Mouse (Mus musculus): ENCODE results near the gene Gpm6b. TPM values are rescaled to one million over a fixed set of nuclear protein-coding genes. Genes with fewer than 3 reads are reported as not detected.

Gene Gpm6b
- polyA plus RNA-seq, 1 experiment from 2014 or later = 24.2 TPM

DNA sequence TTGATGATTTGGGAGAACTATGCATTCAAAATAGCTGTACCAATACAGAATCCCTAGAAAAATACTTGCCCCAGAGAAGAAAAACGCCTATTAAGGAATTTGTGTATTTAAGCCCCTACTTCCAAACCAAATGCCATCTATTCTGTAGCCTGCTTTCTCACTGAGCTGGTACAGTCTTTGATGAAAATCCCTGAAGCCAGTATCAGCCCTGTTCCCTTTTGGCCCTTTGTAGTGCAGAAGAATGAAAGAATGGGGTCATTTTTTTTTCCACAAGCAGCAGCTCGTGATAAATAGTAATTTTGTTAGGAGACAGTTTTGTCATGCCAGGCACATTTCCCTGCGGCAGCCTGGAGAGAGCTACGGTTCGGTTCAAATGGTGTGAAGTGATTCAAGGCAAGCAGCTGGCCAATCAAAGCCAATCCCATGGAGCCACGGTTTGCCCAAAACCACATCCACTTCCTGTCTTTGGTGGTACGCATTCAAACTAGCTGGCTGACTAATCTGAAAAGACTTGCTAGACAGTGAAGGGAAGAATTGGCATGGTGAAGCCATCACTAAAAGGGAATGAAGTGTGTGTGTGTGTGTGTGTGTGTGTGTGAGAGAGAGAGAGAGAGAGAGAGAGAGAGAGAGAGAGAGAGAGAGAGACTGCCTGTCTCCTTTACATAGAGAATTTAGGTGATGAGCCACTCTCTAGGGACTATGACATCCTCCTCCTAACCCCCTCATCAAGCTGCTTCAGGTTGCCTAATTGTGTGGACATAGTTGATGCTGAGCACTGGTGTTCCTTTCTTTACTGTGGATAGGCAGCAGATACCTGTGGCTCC, 78.1 kb downstream of the Gpm6b start:
- no peak overlapping the region for H3K9ac ChIP-seq (ENCODE audit: low read length)
- ATAC-seq (replicated peaks; ENCODE audit: low FRiP score, low TSS enrichment, low read depth) = no peak
- H3K4me3 ChIP-seq (ENCODE audit: low read depth, low read length) = no peak overlapping the region
- no peaks in the 10 kb centered on the region for H3K4me1 ChIP-seq (replicated peaks; ENCODE audit: control insufficient read depth, insufficient read depth, low read length)
- H3K4me2 ChIP-seq (ENCODE audit: low read length) = no peak overlapping the region
- H3K9me3 ChIP-seq (ENCODE audit: control insufficient read depth, low read length) = no peaks in the 10 kb centered on the region
- 66% methylated on average over 7 of the region's 7 CpGs for WGBS
- H3K36me3 ChIP-seq (ENCODE audit: control insufficient read depth, insufficient read depth, low read length) = no peaks in the 10 kb centered on the region
- DNase-seq (ENCODE audit: low spot score) = no peak
- peaks cover 6% of the 10 kb centered on the region; the same call in 1 of the 2 replicates for H3K27me3 ChIP-seq (replicated peaks; ENCODE audit: control insufficient read depth, insufficient read depth, low read length)
- no peak overlapping the region for H3K27ac ChIP-seq (ENCODE audit: low read depth)

DNA sequence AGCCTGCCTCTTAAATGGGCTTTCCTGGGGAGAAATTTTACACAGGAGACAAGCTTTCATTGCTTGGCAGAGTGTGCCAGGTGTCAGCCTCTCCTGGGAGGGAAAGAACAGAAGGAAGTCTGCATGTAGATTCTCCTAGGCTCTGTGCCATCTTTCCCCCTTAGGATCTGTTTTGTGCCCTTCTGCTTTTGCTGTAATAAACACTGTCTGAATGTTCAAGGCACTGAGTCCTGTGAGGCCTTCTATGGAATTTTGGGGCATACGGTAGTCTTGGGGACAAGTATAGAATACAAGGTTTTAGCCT, 78.6 kb downstream of the Gpm6b start:
- H3K27me3 ChIP-seq (replicated peaks; ENCODE audit: control insufficient read depth, insufficient read depth, low read length) = peaks cover 6% of the 10 kb centered on the region; the same call in 1 of the 2 replicates
- ATAC-seq (replicated peaks; ENCODE audit: low FRiP score, low TSS enrichment, low read depth) = no peak
- no peak overlapping the region for H3K4me2 ChIP-seq (ENCODE audit: low read length)
- WGBS = 68% methylated on average over 1 of the region's 1 CpGs
- DNase-seq (ENCODE audit: low spot score) = no peak
- H3K9ac ChIP-seq (ENCODE audit: low read length) = no peak overlapping the region
- no peak overlapping the region for H3K4me3 ChIP-seq (ENCODE audit: low read depth, low read length)
- H3K4me1 ChIP-seq (replicated peaks; ENCODE audit: control insufficient read depth, insufficient read depth, low read length) = no peaks in the 10 kb centered on the region
- no peaks in the 10 kb centered on the region for H3K9me3 ChIP-seq (ENCODE audit: control insufficient read depth, low read length)
- no peak overlapping the region for H3K27ac ChIP-seq (ENCODE audit: low read depth)
- H3K36me3 ChIP-seq (ENCODE audit: control insufficient read depth, insufficient read depth, low read length) = no peaks in the 10 kb centered on the region

DNA sequence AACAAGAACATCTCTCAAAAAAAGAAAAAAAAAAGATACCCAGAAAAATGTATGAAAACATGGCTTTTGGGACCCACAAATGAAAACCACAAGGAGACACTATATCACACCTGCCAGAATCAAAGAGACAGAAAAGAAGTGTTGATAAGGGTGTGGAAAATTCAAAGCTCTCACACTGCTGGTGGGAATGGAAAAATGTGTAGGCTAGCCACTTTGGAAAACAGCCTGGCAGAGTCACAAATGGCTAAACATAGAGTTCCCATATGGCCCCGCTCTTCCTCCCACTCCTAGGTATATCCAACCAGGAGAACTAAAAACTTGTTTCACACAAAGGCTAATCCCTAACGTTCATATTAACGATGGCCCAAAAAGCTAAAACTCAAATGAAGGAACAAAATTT, 84.5 kb downstream of the Gpm6b start:
- DNase-seq (ENCODE audit: low spot score) (no peak), ATAC-seq (replicated peaks; ENCODE audit: low FRiP score, low TSS enrichment, low read depth) (no peak)
- Histone ChIP-seq H3K4me1 (replicated peaks; ENCODE audit: control insufficient read depth, insufficient read depth, low read length) (no peaks in the 10 kb centered on the region), H3K27ac (ENCODE audit: low read depth) (no peak overlapping the region), H3K4me3 (ENCODE audit: low read depth, low read length) (no peak overlapping the region), H3K27me3 (replicated peaks; ENCODE audit: control insufficient read depth, insufficient read depth, low read length) (no peaks in the 10 kb centered on the region), H3K9me3 (ENCODE audit: control insufficient read depth, low read length) (no peaks in the 10 kb centered on the region), H3K36me3 (ENCODE audit: control insufficient read depth, insufficient read depth, low read length) (no peaks in the 10 kb centered on the region), H3K4me2 (ENCODE audit: low read length) (no peak overlapping the region), H3K9ac (ENCODE audit: low read length) (no peak overlapping the region)
- 85% methylated on average over 3 of the region's 3 CpGs for WGBS

DNA sequence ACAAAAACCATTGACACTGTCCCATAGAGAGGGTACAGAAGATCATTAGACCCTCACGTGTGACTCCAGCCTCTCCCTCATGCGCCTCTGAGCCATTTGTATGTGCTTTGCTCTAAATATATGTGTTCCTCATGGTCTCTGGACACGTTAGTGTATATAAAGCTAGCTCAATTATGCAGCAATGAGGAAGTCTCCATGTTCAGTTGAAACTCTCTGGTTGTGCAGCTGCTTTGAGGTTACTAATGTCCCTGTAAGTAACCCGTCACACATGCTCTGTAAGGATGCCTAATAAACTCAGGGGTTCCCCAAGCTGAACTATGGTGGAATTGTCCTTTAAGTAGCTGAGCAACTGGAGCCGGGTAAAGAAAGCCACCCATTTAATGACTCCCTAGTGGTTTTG, 88.9 kb downstream of the Gpm6b start:
- Histone ChIP-seq H3K4me2 (ENCODE audit: low read length) (no peak overlapping the region), H3K4me3 (ENCODE audit: low read depth, low read length) (no peak overlapping the region), H3K27me3 (replicated peaks; ENCODE audit: control insufficient read depth, insufficient read depth, low read length) (no peaks in the 10 kb centered on the region), H3K36me3 (ENCODE audit: control insufficient read depth, insufficient read depth, low read length) (no peaks in the 10 kb centered on the region), H3K9me3 (ENCODE audit: control insufficient read depth, low read length) (no peaks in the 10 kb centered on the region), H3K9ac (ENCODE audit: low read length) (no peak overlapping the region), H3K4me1 (replicated peaks; ENCODE audit: control insufficient read depth, insufficient read depth, low read length) (peaks cover 2% of the 10 kb centered on the region; the same call in 1 of the 2 replicates), H3K27ac (ENCODE audit: low read depth) (no peak overlapping the region)
- DNase-seq (ENCODE audit: low spot score) = no peak
- no peak for ATAC-seq (replicated peaks; ENCODE audit: low FRiP score, low TSS enrichment, low read depth)
- WGBS = 68% methylated on average over 5 of the region's 5 CpGs

DNA sequence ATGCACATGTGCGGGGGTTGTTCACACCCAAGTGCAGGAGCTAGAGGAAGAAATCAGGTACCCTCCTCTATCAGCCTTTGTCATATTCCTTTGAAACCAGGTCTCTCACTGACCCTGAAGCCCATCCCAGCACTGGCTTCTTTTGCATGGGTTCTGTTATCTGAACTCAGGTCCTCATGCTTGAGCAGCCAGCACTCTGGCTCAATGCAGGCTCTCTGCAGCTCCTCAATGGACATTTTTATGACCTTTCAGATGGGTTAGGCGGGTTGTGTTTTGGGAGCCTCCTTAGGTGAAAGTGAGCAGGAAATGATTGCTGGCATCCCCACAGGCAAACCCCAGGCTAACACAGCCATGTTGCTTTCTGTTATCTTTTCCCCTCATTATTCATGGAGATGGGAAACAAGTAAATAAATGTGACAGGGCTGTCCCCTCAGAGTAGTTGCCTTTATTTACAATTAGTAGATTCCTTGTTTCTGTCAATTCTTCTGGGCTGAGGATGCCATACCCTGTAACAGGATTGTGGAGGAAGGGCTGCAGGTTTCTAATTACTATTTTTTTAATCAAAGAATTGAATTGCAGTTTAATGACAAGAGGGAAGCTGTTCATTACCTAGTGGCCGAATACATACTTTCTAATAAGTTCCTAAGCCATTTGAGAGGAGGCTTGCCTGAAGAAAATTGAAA, 89.6 kb downstream of the Gpm6b start:
- ATAC-seq (replicated peaks; ENCODE audit: low FRiP score, low TSS enrichment, low read depth) = no peak
- H3K4me1 ChIP-seq (replicated peaks; ENCODE audit: control insufficient read depth, insufficient read depth, low read length) = peaks cover 2% of the 10 kb centered on the region; the same call in 1 of the 2 replicates
- no peak overlapping the region for H3K4me2 ChIP-seq (ENCODE audit: low read length)
- 57% methylated on average over 3 of the region's 3 CpGs for WGBS
- no peak overlapping the region for H3K27ac ChIP-seq (ENCODE audit: low read depth)
- DNase-seq (ENCODE audit: low spot score) = no peak
- H3K36me3 ChIP-seq (ENCODE audit: control insufficient read depth, insufficient read depth, low read length) = no peaks in the 10 kb centered on the region
- no peak overlapping the region for H3K4me3 ChIP-seq (ENCODE audit: low read depth, low read length)
- no peaks in the 10 kb centered on the region for H3K27me3 ChIP-seq (replicated peaks; ENCODE audit: control insufficient read depth, insufficient read depth, low read length)
- H3K9ac ChIP-seq (ENCODE audit: low read length) = no peak overlapping the region
- H3K9me3 ChIP-seq (ENCODE audit: control insufficient read depth, low read length) = no peaks in the 10 kb centered on the region

DNA sequence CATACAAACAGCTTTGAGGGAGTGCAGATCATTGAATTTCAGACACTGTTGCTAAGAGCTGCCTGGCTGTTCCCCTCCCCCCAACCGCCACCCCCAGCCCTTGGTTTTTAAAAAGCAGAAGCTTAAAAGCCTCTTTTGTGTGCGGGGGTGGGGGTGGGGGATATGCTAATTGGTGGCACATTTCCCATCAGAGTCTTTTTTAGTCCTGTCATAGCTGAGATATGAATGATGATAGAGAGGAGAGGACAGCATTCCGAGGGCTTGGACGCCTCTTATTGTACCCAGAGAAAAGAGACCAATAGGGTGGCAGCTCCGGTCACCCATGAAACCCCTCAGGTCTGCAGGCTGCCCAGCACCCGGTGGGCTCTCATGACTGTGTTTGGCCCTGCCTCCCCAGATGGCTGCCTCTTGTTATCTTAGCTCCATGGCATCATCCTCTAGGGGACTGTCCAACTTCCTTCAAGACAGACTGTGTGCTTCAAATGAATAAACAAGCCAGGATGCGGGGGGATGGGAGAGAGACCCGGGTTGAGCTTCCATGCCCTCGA, 90.3 kb downstream of the Gpm6b start:
- H3K36me3 ChIP-seq (ENCODE audit: control insufficient read depth, insufficient read depth, low read length) = no peaks in the 10 kb centered on the region
- H3K4me2 ChIP-seq (ENCODE audit: low read length) = no peak overlapping the region
- DNase-seq (ENCODE audit: low spot score) (no peak), ATAC-seq (replicated peaks; ENCODE audit: low FRiP score, low TSS enrichment, low read depth) (no peak)
- H3K9ac ChIP-seq (ENCODE audit: low read length) = no peak overlapping the region
- 35% methylated on average over 9 of the region's 9 CpGs for WGBS
- H3K4me1 ChIP-seq (replicated peaks; ENCODE audit: control insufficient read depth, insufficient read depth, low read length) = peaks cover 2% of the 10 kb centered on the region; the same call in 1 of the 2 replicates
- no peak overlapping the region for H3K27ac ChIP-seq (ENCODE audit: low read depth)
- no peak overlapping the region for H3K4me3 ChIP-seq (ENCODE audit: low read depth, low read length)
- no peaks in the 10 kb centered on the region for H3K9me3 ChIP-seq (ENCODE audit: control insufficient read depth, low read length)
- no peaks in the 10 kb centered on the region for H3K27me3 ChIP-seq (replicated peaks; ENCODE audit: control insufficient read depth, insufficient read depth, low read length)

DNA sequence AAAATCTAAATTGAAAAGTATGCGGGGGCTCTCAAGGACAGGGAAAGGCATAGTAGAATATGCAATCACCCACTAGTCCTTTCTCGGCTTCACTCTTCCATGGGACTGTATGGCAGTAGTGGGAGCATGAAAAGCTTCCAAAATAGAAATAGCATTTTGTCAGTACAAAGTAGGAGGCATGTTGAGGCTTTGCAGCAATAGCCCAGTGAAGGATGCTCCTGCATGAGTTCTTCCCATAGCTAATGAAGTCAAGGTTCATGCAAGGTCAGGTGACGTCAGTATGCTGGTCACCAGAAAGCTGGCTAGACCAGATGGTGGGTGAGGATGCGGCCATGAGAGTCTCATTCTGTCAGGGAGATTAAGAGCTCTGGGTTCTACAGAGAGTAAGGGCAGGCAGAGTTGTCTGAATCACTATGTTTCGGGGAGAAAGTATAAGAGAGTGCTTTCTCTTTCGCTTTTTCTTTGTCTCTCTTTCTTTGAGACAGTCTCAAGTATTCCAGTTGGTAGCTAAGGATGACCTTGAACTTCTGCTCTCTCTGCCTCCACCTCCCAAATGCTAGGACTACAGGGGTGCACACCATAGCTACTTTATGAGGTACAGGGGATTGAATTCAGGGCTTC, 95.9 kb downstream of the Gpm6b start:
- Histone ChIP-seq H3K4me1 (replicated peaks; ENCODE audit: control insufficient read depth, insufficient read depth, low read length) (no peaks in the 10 kb centered on the region), H3K36me3 (ENCODE audit: control insufficient read depth, insufficient read depth, low read length) (no peaks in the 10 kb centered on the region), H3K27ac (ENCODE audit: low read depth) (no peak overlapping the region), H3K9me3 (ENCODE audit: control insufficient read depth, low read length) (no peaks in the 10 kb centered on the region), H3K27me3 (replicated peaks; ENCODE audit: control insufficient read depth, insufficient read depth, low read length) (0 out of 2 replicates have a peak, but pooled peaks cover 5% of the 10 kb centered on the region), H3K9ac (ENCODE audit: low read length) (no peak overlapping the region), H3K4me3 (ENCODE audit: low read depth, low read length) (no peak overlapping the region), H3K4me2 (ENCODE audit: low read length) (no peak overlapping the region)
- no peak for ATAC-seq (replicated peaks; ENCODE audit: low FRiP score, low TSS enrichment, low read depth)
- 86% methylated on average over 6 of the region's 6 CpGs for WGBS
- DNase-seq (ENCODE audit: low spot score) = no peak

DNA sequence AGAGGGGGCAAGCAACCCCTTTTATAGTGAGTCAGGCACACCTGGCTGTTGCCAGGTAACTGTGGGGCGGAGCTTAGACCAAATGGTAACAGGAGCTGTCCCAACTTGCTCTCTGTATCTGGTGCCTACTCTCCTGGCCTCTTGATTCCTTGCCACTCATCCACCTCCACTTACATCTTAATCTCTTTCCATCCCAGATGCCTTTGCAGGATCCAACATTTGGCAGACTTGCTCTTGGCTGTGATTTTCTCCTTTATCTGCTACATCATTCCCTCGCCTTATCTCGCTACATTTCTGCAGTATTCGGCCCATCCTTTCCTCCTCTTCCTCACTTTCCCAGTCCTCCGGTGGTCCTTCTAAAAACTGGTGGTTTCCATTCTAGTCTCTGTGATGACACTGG, 99.6 kb downstream of the Gpm6b start:
- H3K4me1 ChIP-seq (replicated peaks; ENCODE audit: control insufficient read depth, insufficient read depth, low read length) = no peaks in the 10 kb centered on the region
- H3K9ac ChIP-seq (ENCODE audit: low read length) = no peak overlapping the region
- no peak overlapping the region for H3K4me2 ChIP-seq (ENCODE audit: low read length)
- H3K9me3 ChIP-seq (ENCODE audit: control insufficient read depth, low read length) = no peaks in the 10 kb centered on the region
- H3K27ac ChIP-seq (ENCODE audit: low read depth) = no peak overlapping the region
- no peaks in the 10 kb centered on the region for H3K36me3 ChIP-seq (ENCODE audit: control insufficient read depth, insufficient read depth, low read length)
- H3K4me3 ChIP-seq (ENCODE audit: low read depth, low read length) = no peak overlapping the region
- 92% methylated on average over 5 of the region's 5 CpGs for WGBS
- 0 out of 2 replicates have a peak, but pooled peaks cover 5% of the 10 kb centered on the region for H3K27me3 ChIP-seq (replicated peaks; ENCODE audit: control insufficient read depth, insufficient read depth, low read length)
- DNase-seq (ENCODE audit: low spot score) = no peak
- ATAC-seq (replicated peaks; ENCODE audit: low FRiP score, low TSS enrichment, low read depth) = no peak
